Mouse (Mus musculus) induced T-regulatory cell, adult 2 months (primary cell): ENCODE measurements at regions not wholly inside any gene's neighbourhood (a gene's known extent, or its start where the extent isn't known, plus 50 kb on each side); places are given as distances from the start of the nearest gene placed in this dataset.

Experiments
- DNase-seq: peaks from one replicate; pipeline ENCODE4 v3.0.0-alpha.2; 2012; ENCODE audit warnings: low read depth

GRCm38 (mm10) chr1:132820136-132820535 lies 59.9 kb upstream of the Lrrn2 start:
- no peak for DNase-seq

- no peak for DNase-seq
Measured at GRCm38 (mm10) chr1:132818296-132818695, 61.8 kb upstream of the Lrrn2 start.

- no peak for DNase-seq
Measured at GRCm38 (mm10) chr1:132817366-132817765, 62.7 kb upstream of the Lrrn2 start.

DNA sequence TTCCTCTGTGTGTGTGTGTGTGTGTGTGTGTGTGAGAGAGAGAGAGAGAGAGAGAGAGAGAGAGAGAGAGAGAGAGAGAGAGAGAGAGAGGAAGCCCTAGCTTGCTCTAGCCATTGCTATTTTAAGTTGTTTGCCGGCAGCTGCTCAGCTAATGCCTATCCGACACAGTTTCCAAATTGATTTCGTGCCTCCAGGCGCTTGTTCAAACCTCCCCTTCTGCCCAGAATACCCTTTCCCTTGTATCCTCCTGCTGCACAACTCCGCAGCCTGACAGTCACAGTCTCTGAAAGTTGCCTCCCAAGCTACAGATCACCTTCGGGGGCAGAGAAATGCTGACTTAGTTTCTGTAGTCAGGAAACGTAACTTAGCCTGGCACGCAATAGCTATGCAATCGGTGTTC lies 63.9 kb upstream of the Nfasc start:
- DNase-seq, result no peak

- no peak for DNase-seq
Measured at GRCm38 (mm10) chr1:132803842-132804241, 62.2 kb upstream of the Nfasc start.

- DNase-seq, result no peak
Measured at GRCm38 (mm10) chr1:132802380-132802779, 60.8 kb upstream of the Nfasc start.

GRCm38 (mm10) chr1:132800285-132800684 lies 58.7 kb upstream of the Nfasc start:
- no peak for DNase-seq

DNA sequence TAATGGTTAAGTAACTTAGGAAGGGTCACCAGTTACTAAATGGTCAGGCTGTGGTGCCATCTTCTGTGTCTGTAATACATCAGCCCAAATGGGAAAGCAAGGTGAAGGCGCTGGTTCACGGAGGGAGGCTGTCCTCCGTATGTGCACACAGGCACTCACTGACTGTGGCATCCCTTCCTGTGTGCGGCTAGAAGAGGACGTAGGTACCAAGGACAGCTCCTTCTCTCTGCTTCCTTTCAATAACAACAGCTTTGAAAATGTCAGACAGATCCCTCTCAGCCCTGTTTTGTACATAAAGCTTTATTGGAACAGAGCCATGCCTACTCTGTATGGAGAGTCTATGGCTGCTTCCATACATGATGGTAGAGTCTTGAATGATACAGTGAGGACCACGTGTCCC lies 57.7 kb upstream of the Nfasc start:
- peak; percentile 10 for DNase-seq

GRCm38 (mm10) chr1:132794462-132794861 lies 52.9 kb upstream of the Nfasc start:
- no peak for DNase-seq
